Mouse (Mus musculus) c-Kit-negative CD71-positive TER-119-positive erythroid progenitor cells, embryonic 14.5 days (primary cell): ENCODE data around the gene Zbtb34.

ENCODE experiments used
- DNase-seq: peaks from one replicate; pipeline ENCODE4 v3.0.0-alpha.2; 2013; ENCODE audit warnings: low read depth, low spot score

Gene Zbtb34

GRCm38 (mm10) chr2:33401217-33401616, 29.9 kb downstream of the Zbtb34 start:
- DNase-seq: no peak

GRCm38 (mm10) chr2:33400541-33400940, 30.6 kb downstream of the Zbtb34 start:
- DNase-seq: no peak

- DNase-seq: no peak
These were observed 32.0 kb downstream of the Zbtb34 start for GRCm38 (mm10) chr2:33399091-33399490.

- DNase-seq: no peak
These were observed 34.1 kb downstream of the Zbtb34 start for GRCm38 (mm10) chr2:33397036-33397435.

GRCm38 (mm10) chr2:33395053-33395452, 36.1 kb downstream of the Zbtb34 start:
- no peak for DNase-seq

GRCm38 (mm10) chr2:33393951-33394635, 37.0 kb downstream of the Zbtb34 start:
- no peak for DNase-seq

GRCm38 (mm10) chr2:33393021-33393420, 38.1 kb downstream of the Zbtb34 start:
- no peak for DNase-seq

GRCm38 (mm10) chr2:33371648-33372408, 59.3 kb downstream of the Zbtb34 start:
- no peak for DNase-seq

GRCm38 (mm10) chr2:33370777-33371647, 60.1 kb downstream of the Zbtb34 start, which contains the start of gene Ralgps1:
Ralgps1 (minus strand) TSS chr2:33371486.
- peak; percentile 67 for DNase-seq

GRCm38 (mm10) chr2:33370276-33370776, 60.8 kb downstream of the Zbtb34 start:
- DNase-seq: no peak

GRCm38 (mm10) chr2:33369453-33369852, 61.7 kb downstream of the Zbtb34 start:
- no peak for DNase-seq

- no peak for DNase-seq
These were observed 62.6 kb downstream of the Zbtb34 start for GRCm38 (mm10) chr2:33368486-33368885.

- no peak for DNase-seq
These were observed 65.2 kb downstream of the Zbtb34 start for GRCm38 (mm10) chr2:33365703-33366471.

GRCm38 (mm10) chr2:33364656-33365055, 66.5 kb downstream of the Zbtb34 start:
- no peak for DNase-seq

GRCm38 (mm10) chr2:33363890-33364289, 67.2 kb downstream of the Zbtb34 start:
- DNase-seq: no peak

- DNase-seq: no peak
These were observed 69.9 kb downstream of the Zbtb34 start for GRCm38 (mm10) chr2:33361139-33361716.

- DNase-seq: no peak
These were observed 70.6 kb downstream of the Zbtb34 start for GRCm38 (mm10) chr2:33360564-33360963.

GRCm38 (mm10) chr2:33359184-33359583, 71.9 kb downstream of the Zbtb34 start:
- no peak for DNase-seq

- DNase-seq: no peak
These were observed 73.8 kb downstream of the Zbtb34 start for GRCm38 (mm10) chr2:33357250-33357838.
